Mouse (Mus musculus) erythroblast, embryonic 14.5 days (primary cell): ENCODE measurements around the gene Prkca.

Experiments
- GATA1 ChIP-seq: IDR thresholded peaks from 2 replicates; pipeline ENCODE4 v1.6.1; 2012; ENCODE audit warnings: low read length, inconsistent platforms, mixed read lengths
- TAL1 ChIP-seq: IDR thresholded peaks from 3 replicates; pipeline ENCODE4 v1.6.1; 2012; ENCODE audit warnings: low read length, inconsistent platforms, mixed read lengths

GRCm38 (mm10) chr11:108236754-108237428, 106.8 kb downstream of the Prkca start:
- TF ChIP-seq TAL1 (no peak), GATA1 (no peak)
